Mouse (Mus musculus): ENCODE results near the gene Dgkg.

Dgkg gene

DNA sequence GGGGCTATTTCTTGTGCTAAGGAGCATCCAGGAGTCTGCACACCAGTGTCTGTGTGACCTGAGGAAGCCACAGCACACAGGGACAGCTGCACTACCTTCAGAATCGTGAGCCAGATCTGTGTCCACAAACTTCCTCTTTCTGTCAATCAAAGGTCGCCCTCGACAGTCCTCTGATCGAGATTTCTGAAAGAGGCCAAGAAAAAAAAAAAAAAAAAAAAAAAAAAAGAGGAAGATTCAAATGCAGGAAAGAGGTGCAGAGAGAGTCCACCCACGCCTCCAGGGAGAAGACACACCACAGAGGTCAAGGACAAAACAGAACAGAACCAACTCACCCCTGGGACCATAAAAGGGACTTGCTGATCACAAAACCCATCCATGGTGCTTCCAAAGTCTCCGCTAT is 220.9 kb downstream of the Dgkg start:
- no peak for DNase-seq (ENCODE audit: low spot score)

DNA sequence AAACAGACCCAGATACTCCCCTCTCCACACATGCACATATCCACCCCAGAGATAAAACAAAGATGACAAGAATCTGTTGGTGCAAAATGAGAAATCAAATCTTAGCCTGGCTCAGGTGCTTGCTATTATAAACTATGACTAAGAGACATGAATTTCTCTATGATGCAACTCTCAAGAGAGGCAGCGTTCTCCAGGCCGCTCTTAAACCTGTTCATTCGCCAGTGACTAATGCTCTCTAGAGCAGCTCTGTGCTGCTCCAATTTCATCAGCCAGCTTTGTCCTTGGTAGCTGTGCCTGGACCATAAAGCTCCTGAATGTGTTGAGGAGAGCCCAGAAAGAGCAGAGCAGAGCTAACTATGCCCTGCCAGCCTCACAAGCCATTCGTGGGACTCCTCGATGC is 222.5 kb downstream of the Dgkg start:
- DNase-seq (ENCODE audit: low spot score) = no peak

DNA sequence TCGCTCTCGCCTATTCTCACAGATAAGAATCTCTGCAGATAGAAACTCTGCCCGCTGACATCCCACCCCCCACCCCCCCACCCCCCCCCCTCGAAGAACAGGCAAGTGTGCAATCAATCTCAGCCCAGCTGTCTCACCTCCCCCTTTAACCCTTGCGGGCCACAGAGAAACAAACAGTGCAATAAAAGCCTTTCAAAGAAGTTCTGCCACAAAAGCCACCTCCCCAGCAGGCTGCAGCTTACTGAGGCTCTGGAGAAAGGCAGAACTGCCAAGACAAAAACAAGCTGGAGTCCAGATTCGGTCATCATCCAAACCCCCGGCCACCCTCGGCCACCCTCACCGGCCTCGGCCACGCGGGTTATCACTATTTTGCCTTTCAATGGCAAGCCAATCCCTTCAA is 223.1 kb downstream of the Dgkg start:
- DNase-seq (ENCODE audit: low spot score) = peak; percentile 61

DNA sequence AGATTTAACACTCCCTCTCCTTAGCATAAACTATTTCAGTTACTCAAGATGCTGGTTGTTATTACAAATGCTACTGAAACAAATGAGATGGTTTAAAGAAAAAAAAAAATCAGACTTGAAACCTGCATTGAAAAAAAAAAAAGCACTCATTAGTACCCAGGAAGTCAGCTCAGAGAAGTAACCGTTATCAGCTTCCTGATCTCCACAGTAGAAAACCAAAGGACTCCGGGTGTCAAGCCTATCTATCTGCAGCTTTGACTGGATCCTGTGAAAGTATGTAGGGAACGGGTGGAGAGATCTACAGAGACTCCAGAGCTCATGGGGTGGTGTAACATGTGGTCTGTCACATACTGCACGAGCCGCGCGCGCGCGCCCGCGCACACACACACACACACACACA is 225.2 kb downstream of the Dgkg start:
- no peak for DNase-seq (ENCODE audit: low spot score)

DNA sequence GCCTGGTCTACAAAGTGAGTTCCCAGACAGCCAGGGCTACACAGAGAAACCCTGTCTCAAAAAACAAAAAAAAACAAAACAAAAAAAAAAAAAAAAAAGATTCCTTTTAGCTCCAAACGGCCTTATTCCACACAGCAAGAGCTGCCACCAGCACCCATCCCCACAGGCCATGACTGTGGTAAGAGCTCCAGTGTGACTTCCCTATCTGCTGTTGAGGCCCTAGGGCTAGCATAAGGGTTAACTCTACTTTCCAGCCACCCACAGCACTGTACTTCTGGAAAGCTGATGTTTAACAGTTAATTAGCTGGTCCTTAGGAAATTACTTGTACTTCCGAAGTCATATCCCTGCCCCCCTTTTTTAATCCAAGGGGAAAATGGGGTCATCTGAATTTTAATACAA is 225.7 kb downstream of the Dgkg start:
- no peak for DNase-seq (ENCODE audit: low spot score)

DNA sequence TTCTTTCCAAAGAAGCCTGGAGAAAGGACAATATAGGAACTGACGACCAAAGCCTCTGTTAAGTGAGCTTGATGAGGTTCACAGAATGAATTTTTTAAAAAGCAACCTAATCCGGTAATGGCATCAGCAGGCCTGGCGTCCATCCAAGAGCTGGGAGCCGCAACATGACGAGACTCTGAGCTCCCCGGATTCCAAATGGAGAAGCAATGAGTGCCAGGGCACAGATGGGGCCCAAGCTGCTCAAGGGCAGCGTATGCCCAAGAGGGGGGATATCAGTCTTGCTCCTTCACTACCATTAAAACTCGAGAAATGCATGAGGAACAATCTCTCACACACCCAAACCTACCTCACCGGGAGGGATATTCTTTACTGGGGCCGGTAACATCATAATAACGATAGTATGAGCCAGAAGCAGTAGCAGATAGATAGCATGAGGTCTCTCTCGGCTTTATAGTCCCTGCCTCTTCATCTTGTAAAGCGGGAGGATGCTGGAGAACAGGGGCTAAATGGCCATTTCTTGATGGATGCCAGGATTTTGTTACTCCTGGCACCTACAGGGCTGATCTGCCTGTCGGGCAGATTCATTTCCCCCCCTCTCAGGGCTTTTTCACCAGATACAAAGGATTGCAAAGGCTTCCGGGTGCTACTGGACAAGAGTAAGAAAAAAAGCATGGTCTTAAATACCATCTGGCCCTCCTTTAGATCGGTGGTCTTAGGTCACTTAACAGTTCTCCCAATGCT is 226.6 kb downstream of the Dgkg start:
- no peak for DNase-seq (ENCODE audit: low spot score)

DNA sequence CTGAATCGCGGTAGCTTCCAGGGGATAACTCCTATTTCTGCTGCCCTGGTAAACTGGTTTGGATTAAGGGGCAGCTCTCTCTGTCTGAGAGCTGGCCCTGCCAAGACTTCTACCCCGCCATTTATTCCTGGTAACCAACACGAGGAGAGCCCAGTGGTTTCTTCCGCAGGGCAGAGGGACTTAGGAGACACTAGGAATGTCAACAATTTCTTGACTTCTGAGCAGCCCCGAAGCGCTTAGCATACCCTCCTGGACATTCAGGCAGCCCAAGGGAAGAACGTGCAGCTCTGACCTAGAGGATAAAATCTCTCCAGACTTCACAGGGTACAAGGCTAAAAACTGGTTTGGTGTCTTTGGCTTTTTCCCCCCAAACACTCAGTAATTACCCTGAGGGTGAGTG is 227.6 kb downstream of the Dgkg start:
- DNase-seq (ENCODE audit: low spot score) = peak; percentile 70

DNA sequence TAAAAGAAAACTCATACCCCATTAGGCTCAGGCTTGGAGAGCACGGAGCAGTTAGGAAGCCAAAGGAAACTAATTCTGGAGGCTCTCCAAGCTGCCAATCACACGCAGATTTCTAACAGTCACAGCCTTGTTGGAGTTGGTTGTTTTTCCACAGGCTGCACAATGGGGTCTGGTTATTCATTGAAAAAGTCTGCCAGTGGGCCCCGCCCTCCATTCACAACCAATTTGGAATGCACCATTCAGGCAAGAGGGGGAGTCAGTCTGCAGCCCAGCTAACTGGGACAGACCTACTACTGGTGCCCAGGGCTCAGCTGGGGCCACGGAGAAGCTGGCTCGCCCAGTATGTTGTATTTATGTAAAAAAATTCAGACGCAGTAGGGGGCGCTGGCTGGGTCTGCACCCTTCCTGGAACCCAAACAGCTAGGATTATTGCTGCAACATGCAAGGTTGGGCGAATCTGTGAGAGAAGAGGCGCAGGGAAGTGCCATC is 228.1 kb downstream of the Dgkg start:
- DNase-seq (ENCODE audit: low spot score) = peak; percentile 94

DNA sequence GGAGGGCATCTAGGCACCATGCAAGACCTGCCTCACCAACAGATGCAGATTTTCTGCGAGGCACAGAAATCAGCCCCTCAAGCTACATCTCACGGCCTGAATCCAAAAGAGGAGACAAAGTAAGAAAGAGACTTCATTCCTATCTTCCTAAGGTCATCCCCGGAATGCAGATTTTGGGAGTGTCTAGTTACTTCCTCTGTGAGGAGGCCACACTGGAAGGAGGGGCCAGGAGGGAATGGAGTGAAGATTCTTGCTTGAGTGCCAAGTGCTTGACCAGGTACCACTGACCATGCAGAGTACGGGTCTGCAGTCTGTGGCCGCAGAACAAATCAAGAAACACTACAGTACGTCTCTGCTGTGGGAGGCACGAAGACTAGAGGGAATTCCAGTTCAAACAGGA is 230.2 kb downstream of the Dgkg start:
- no peak for DNase-seq (ENCODE audit: low spot score)

DNA sequence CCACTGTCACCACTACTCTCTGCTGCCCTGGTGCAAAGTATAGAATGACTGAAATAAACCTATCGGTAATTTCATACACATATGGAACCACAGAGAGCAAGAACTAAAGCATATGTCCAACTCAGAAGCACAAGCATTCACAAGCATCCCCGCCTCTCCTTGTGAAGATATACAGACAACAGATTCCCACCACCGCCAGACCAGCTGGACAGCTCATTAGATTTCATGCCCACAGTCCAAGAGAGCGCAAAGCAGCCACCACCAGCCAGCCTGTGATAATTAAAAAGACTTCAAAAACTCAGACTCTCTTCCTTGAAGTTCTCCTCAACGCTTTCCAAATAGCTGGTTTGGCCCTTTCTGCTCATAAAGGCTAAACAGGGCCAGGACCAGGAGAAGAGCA is 234.8 kb downstream of the Dgkg start:
- DNase-seq (ENCODE audit: low spot score) = no peak

Measured in embryo, embryonic 10 days (tissue).